Mouse (Mus musculus) left cerebral cortex, postnatal 14 days (tissue): ENCODE measurements around the gene 9130019O22Rik. TPM values are rescaled to one million over a fixed set of nuclear protein-coding genes. Genes with fewer than 3 reads are reported as not detected.
"Not testable (repeated sequence)": the region's sequence is repeated elsewhere in the genome, so short reads cannot be mapped to it uniquely, and the experiment has no call there.

Experiments
- DNase-seq, 2 experiments: peaks; one replicate each; pipeline ENCODE4 v3.0.0; 2021 to 2022; ENCODE audit warnings: low spot score in 2 of 2, mixed read lengths in 1 of 2
- intact Hi-C: fragments of 180-260 bp; cut with DNase I; formaldehyde crosslinking; loops from one replicate; pipeline ENCODE4 v1.15.1; 2025
- total RNA-seq, 2 experiments: library from RNA; stranded (reverse); gene quantifications; 2 replicates each; pipeline ENCODE4 v1.2.3; 2021

9130019O22Rik gene
- total RNA-seq, 2 experiments from 2014 or later, result 2.7 to 2.8 TPM

- DNase-seq, intact Hi-C loops: not testable (repeated sequence)
Observed at GRCm38 (mm10) chr7:127385560-127385959, 1.4 kb downstream of the 9130019O22Rik start.

GRCm38 (mm10) chr7:127378310-127378921, 8.6 kb downstream of the 9130019O22Rik start:
- intact Hi-C loops, result no loop called here
- no peak for DNase-seq

GRCm38 (mm10) chr7:127375271-127376245, 11.4 kb downstream of the 9130019O22Rik start, which contains the start of gene Zfp747:
Gene Zfp747, minus strand, starts transcription at chr7:127376050.
- peak; percentile 94 to 97 for DNase-seq
- intact Hi-C loops, result not testable (repeated sequence)

GRCm38 (mm10) chr7:127371870-127372269, 15.1 kb downstream of the 9130019O22Rik start:
- intact Hi-C loops, DNase-seq: not testable (repeated sequence)

- no peak for DNase-seq
- intact Hi-C loops, result no loop called here
Observed at GRCm38 (mm10) chr7:127371213-127371612, 15.8 kb downstream of the 9130019O22Rik start.

- intact Hi-C loops, result no loop called here
- DNase-seq, result no peak
Observed at GRCm38 (mm10) chr7:127366249-127366648, 20.7 kb downstream of the 9130019O22Rik start.

GRCm38 (mm10) chr7:127364166-127364565, 22.8 kb downstream of the 9130019O22Rik start:
- intact Hi-C loops, result loop anchor here (5.0 kb wide), 1 partner anchor 108 kb away; no protein-coding TSS in a partner anchor
- DNase-seq, result peak in 1 of 2 experiments; percentile 38

GRCm38 (mm10) chr7:127363475-127363921, 23.5 kb downstream of the 9130019O22Rik start:
- intact Hi-C loops, result loop anchor here (2.0 to 5.0 kb wide), 2 partner anchors 109 to 135 kb away; no protein-coding TSS in a partner anchor
- no peak for DNase-seq

- peak; percentile 28 to 44 for DNase-seq
- intact Hi-C loops, result loop anchor here (2.0 to 5.0 kb wide), 2 partner anchors 110 to 136 kb away; no protein-coding TSS in a partner anchor
Observed at GRCm38 (mm10) chr7:127362418-127362817, 24.5 kb downstream of the 9130019O22Rik start.

GRCm38 (mm10) chr7:127361449-127361848, 25.5 kb downstream of the 9130019O22Rik start:
- no peak for DNase-seq
- intact Hi-C loops, result loop anchor here (5.0 kb wide), 1 partner anchor 111 kb away; no protein-coding TSS in a partner anchor

- DNase-seq, result no peak
- intact Hi-C loops, result loop anchor here (5.0 kb wide), 1 partner anchor 112 kb away; no protein-coding TSS in a partner anchor
Observed at GRCm38 (mm10) chr7:127360265-127360664, 26.7 kb downstream of the 9130019O22Rik start.

- intact Hi-C loops, result no loop called here
- DNase-seq, result no peak
Observed at GRCm38 (mm10) chr7:127358472-127358871, 28.5 kb downstream of the 9130019O22Rik start.

- intact Hi-C loops, result no loop called here
- DNase-seq, result no peak
Observed at GRCm38 (mm10) chr7:127357871-127358270, 29.1 kb downstream of the 9130019O22Rik start.

- intact Hi-C loops, result no loop called here
- DNase-seq, result no peak
Observed at GRCm38 (mm10) chr7:127355796-127356195, 31.2 kb downstream of the 9130019O22Rik start.

GRCm38 (mm10) chr7:127351230-127352004, 35.5 kb downstream of the 9130019O22Rik start:
- intact Hi-C loops, result no loop called here
- DNase-seq, result no peak

- DNase-seq, result no peak
- intact Hi-C loops, result no loop called here
Observed at GRCm38 (mm10) chr7:127346676-127347075, 40.3 kb downstream of the 9130019O22Rik start.

- peak; percentile 87 to 89 for DNase-seq
- intact Hi-C loops, result no loop called here
Observed at GRCm38 (mm10) chr7:127345512-127346325, 41.2 kb downstream of the 9130019O22Rik start, which contains the start of gene Zfp768. Gene Zfp768, minus strand, starts transcription at chr7:127345589.

GRCm38 (mm10) chr7:127345092-127345491, 41.9 kb downstream of the 9130019O22Rik start:
- peak in 1 of 2 experiments; percentile 29 for DNase-seq
- intact Hi-C loops, result no loop called here
